Mouse (Mus musculus) kidney, embryonic 14.5 days (tissue): Measurements from ENCODE around the gene Reep6. TPM values are rescaled to one million over a fixed set of nuclear protein-coding genes. Genes with fewer than 3 reads are reported as not detected.

Source experiments
- ATAC-seq: fragments of 200-750 bp; cut with Nextera tagmentation; 2 replicates; pipeline ENCODE4 v1.8.0; 2017; ENCODE audit warnings: moderate number of reproducible peaks, mild to moderate bottlenecking, moderate TSS enrichment, moderate library complexity; ENCODE audit not compliant: low FRiP score, low TSS enrichment
- H3K27ac ChIP-seq: fragments of 300-500 bp; sonication (generic); 2 replicates; pipeline ENCODE4 v1.5.1; 2014; ENCODE audit warnings: low read depth, mild to moderate bottlenecking, low read length, moderate library complexity, mixed read lengths
- H3K27me3 ChIP-seq: fragments of 300-500 bp; sonication (generic); 2 replicates; pipeline ENCODE4 v1.6.1; 2014; ENCODE audit warnings: mild to moderate bottlenecking, low read length; ENCODE audit not compliant: control insufficient read depth, insufficient read depth
- H3K36me3 ChIP-seq: fragments of 300-500 bp; sonication (generic); 2 replicates; pipeline ENCODE4 v1.6.1; 2014; ENCODE audit warnings: low read length, mixed read lengths; ENCODE audit not compliant: control insufficient read depth, insufficient read depth
- H3K4me1 ChIP-seq: fragments of 300-500 bp; sonication (generic); 2 replicates; pipeline ENCODE4 v1.6.1; 2014; ENCODE audit warnings: low read length, mixed read lengths; ENCODE audit not compliant: control insufficient read depth, insufficient read depth
- H3K4me2 ChIP-seq: fragments of 300-500 bp; sonication (generic); replicated peaks from 2 replicates; pipeline ENCODE4 v1.6.1; 2014; ENCODE audit warnings: low read depth, mild to moderate bottlenecking, low read length
- H3K4me3 ChIP-seq: fragments of 300-500 bp; sonication (generic); 2 replicates; pipeline ENCODE4 v1.5.1; 2014; ENCODE audit warnings: mild to moderate bottlenecking, low read length
- H3K9ac ChIP-seq: fragments of 300-500 bp; sonication (generic); 2 replicates; pipeline ENCODE4 v1.6.1; 2014; ENCODE audit warnings: low read depth, mild to moderate bottlenecking, low read length, moderate library complexity
- H3K9me3 ChIP-seq: fragments of 300-500 bp; sonication (generic); 2 replicates; pipeline ENCODE4 v1.6.1; 2016; ENCODE audit warnings: low read length; ENCODE audit not compliant: control insufficient read depth
- WGBS: fragments of 180-500 bp; shearing (Covaris S2); extraction: QIAGEN DNeasy Blood & Tissue Kit; methylation state at CpG from one replicate; pipeline ENCODE4 v1.1.7; 2014; 5-methylcytosine and 5-hydroxymethylcytosine counted together
- polyA plus RNA-seq: library from polyadenylated mRNA; unstranded; fragments of >200 nt; fragmentation: Nextera tagmentation; extraction: Ambion mirVana; gene quantifications from 2 replicates; pipeline ENCODE4 v1.2.1, GENCODE M21; 2014

The Reep6 gene
- polyA plus RNA-seq: 5.6 and 7.1 TPM in 2 replicates

DNA sequence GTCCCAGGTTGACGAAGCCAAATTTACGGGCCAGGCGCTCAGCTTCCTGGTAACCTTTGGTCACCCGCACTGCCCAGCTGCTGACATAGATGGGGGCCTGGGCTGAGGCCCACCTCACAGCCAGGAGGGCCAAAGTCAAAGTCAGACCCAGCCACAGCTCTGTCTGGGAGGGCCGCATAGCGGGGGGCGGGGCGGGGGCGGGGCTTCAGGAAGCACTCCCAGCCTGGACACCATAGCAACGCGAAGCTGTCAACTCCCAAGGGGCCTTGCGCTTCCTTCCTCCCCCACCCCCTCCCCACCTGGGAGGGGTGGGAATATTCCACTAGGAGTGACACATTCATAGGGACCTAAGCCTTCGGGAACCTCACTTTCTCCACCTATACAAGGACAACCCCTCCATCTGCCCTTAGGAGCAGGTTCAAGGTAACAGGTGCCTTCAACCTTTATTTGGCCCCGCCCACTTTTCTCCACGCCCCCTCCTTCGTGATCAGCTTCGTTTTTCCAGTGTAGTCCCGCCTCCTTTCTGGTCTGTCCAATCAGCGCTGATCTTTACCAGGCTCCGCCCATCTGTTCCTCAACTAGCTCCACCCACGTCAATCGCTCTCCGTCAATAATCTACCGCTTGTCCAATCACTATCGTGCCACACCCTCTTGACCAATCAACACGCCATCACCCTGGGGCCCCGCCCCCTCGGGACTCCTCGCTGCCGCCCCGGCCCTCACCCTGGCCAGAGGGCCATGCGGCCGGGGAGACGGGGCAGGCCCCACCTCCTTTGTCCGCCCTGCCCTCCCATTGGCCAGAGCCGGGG, at the start of gene Reep6, which contains the start of gene Pcsk4:
Reep6 (plus strand) TSS at position 681 of the 809 bp plus-strand sequence.
Pcsk4 (minus strand) TSS at position 226 of the 809 bp plus-strand sequence.
- peaks cover 6% of the 10 kb centered on the region for H3K27me3 ChIP-seq
- H3K9me3 ChIP-seq: no peaks in the 10 kb centered on the region
- no peak within 1 kb of the TSS for H3K27ac ChIP-seq
- H3K36me3 ChIP-seq: no peaks in the 10 kb centered on the region
- peak within 1 kb of the TSS; percentile 58 for H3K9ac ChIP-seq
- peak within 1 kb of the TSS; percentile 91 for H3K4me2 ChIP-seq
- peak; percentile 96 for ATAC-seq
- peak within 1 kb of the TSS; percentile 44 for H3K4me3 ChIP-seq
- WGBS: 3% methylated on average over 36 of the region's 36 CpGs
- peaks cover 11% of the 10 kb centered on the region for H3K4me1 ChIP-seq

DNA sequence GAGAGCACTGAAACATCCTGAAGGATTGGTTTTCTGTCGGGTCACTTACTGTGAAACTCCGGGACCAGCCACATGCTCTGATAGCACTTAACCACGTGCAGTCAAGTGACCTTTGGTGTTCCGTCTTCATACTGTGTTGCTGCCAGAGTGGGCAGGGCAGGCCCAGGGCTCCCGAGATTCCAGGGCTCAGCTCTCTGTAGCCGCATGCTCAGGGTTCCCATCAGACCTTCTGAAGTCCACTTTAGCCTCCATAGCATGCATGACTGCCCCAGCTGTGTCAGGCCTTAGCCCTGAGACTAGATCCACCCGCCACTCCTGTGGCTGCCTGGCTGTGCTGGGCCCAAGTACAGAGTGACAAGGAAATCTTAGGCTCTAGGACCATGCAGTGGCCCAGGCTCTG, 48.4 kb upstream of the Reep6 start:
- 61% methylated on average over 7 of the region's 7 CpGs for WGBS

DNA sequence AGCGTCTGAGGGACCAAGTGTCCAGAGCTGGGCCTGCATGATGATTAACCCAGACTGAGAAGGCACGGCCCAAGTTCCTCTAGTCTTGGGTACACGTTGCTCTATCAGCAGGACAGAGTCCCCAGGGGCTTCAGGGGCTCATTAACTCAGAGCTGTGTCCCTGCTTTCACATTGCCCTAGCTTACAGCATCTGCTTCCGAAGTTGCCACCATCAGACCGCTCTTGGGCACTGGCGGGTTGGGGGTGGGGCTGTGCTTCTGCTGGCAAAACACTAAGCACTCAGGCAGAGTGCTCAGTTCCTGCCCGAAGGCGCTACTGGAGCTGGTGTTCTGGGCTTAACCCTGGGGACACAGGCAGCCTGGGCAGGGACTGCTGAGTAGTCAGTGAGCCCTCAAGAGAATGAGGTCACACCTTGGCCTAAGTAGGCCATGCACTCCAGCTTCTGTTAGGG, 47.8 kb upstream of the Reep6 start:
- Histone ChIP-seq H3K9me3 (no peaks in the 10 kb centered on the region), H3K4me3 (no peak overlapping the region), H3K4me2 (no peak overlapping the region), H3K4me1 (no peaks in the 10 kb centered on the region), H3K36me3 (peaks cover 96% of the 10 kb centered on the region), H3K9ac (no peak overlapping the region), H3K27ac (no peak overlapping the region), H3K27me3 (no peaks in the 10 kb centered on the region)
- WGBS: 73% methylated on average over 8 of the region's 8 CpGs
- ATAC-seq: peak; percentile 6; the same call in 1 of the 2 replicates

More for the DNA sequence above, 48.4 kb upstream of the Reep6 start:
- Histone ChIP-seq H3K27me3 (no peaks in the 10 kb centered on the region), H3K4me3 (no peak overlapping the region), H3K4me2 (no peak overlapping the region), H3K9me3 (no peaks in the 10 kb centered on the region), H3K27ac (no peak overlapping the region), H3K9ac (no peak overlapping the region), H3K36me3 (peaks cover 96% of the 10 kb centered on the region), H3K4me1 (no peaks in the 10 kb centered on the region)
- ATAC-seq: peak; percentile 26; the same call in 1 of the 2 replicates

DNA sequence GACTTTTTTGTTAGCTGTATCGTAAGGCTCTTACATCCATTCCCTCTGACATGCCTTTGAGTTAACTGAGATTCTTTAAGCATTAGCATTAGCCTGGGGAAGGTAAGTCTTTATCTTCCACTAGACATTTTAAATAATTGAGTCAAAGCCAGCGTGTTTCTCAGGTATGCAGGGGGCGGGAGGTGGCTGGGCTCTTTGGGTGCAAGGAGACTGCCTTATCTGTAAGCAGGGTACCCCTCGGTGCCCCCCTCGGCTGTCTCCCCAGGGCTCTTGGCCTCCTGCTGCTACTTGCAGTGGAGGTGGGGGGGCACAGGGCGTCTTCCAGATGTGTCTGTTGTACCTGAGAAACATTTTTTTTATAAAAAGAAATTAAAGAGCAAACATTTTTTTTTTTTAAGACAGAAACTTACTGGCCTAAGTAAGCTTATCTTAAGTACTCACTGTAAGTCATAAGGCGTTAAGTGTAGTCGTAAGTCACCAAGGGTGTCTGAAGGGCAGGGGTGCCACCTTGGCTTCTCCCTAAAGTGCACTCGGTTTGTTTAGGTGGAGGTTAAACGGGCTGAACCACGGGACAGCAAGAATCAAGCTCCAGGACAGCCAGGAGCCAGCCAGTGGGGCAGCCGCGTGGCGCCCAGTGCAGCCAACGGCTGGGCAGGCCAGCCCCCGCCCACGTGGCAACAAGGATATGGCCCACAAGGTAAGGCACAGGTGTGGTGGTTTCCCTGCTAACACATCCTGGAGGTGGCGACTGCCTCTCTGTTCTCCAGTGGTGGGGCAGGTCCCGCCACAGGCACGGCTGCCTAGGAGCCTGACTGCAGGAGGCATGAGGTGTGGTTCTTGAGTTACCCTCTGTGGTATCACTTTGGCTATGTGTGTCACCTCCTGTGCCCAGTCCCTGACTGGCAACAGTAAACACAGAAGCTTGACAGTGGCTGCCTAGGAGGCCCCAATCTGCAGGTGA, 47.0 kb upstream of the Reep6 start:
- H3K9me3 ChIP-seq: no peaks in the 10 kb centered on the region
- no peaks in the 10 kb centered on the region for H3K27me3 ChIP-seq
- H3K27ac ChIP-seq: no peak overlapping the region
- H3K9ac ChIP-seq: no peak overlapping the region
- 88% methylated on average over 20 of the region's 20 CpGs for WGBS
- H3K4me3 ChIP-seq: no peak overlapping the region
- H3K36me3 ChIP-seq: peaks cover 95% of the 10 kb centered on the region
- ATAC-seq: no peak
- H3K4me2 ChIP-seq: no peak overlapping the region
- H3K4me1 ChIP-seq: no peaks in the 10 kb centered on the region

DNA sequence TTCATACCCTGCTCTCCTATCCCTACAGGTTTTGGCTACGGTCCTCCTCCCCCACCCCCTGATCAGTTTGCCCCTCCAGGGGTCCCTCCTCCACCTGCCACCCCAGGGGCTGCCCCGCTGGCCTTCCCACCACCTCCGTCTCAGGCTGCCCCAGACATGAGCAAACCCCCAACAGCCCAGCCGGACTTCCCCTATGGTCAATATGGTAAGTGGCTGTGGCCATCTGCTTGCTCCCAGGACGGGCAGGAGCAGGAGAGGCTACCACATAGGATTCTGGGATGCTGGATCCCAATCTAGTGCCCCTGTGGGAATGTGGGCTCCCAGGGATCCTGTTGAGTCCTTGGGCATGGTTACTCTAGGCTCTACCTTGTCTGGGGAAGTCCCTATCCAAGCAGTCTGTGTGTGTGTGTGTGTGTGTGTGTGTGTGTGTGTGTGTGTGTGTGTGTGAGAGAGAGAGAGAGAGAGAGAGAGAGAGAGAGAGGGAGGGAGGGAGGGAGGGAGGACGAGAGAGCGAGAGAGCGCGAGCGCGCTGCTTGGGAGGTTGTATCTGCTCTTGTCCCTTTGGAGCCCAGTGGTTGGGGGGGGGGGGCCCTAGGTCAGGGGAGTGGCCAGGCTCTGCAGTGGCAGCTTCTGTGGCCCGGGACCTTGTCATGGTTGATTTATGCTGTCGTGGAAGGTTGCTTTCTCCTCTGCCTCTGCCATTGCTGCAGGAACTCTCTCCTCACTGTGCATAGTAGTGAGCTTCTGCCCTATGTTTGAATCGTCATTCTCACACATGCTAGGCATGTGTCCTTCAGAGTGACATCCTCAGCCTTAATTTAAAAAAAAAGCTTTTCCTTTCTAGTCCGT, 44.3 kb upstream of the Reep6 start:
- H3K27me3 ChIP-seq: no peaks in the 10 kb centered on the region
- 55% methylated on average over 14 of the region's 15 CpGs for WGBS
- no peaks in the 10 kb centered on the region for H3K4me1 ChIP-seq
- no peak overlapping the region for H3K4me3 ChIP-seq
- H3K27ac ChIP-seq: no peak overlapping the region
- H3K36me3 ChIP-seq: peaks cover 82% of the 10 kb centered on the region
- H3K9ac ChIP-seq: no peak overlapping the region
- ATAC-seq: no peak
- no peaks in the 10 kb centered on the region for H3K9me3 ChIP-seq
- H3K4me2 ChIP-seq: no peak overlapping the region

DNA sequence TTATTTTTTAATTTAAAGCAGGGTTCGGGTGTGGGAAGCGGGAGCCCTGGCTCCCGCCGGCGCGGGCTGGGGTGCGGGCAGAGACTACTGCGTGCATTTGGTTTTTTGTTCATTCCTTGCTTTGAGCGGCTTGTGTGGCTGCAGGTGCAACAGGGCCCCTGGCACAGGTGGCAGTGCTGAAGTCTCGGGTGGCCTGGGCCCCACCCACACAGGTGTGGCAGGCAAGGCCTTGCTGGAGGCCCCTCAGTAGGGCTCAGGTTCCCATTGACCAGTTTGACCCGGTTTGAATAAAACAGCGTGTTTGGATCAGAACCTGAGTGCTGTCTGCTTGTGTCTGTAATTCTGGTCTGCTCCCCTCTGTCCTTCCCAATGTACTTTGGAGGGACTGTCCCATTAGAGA, 41.7 kb upstream of the Reep6 start:
- H3K9ac ChIP-seq: no peak overlapping the region
- no peak for ATAC-seq
- H3K4me2 ChIP-seq: no peak overlapping the region
- 92% methylated on average over 12 of the region's 12 CpGs for WGBS
- H3K27me3 ChIP-seq: no peaks in the 10 kb centered on the region
- H3K4me3 ChIP-seq: no peak overlapping the region
- H3K4me1 ChIP-seq: no peaks in the 10 kb centered on the region
- H3K27ac ChIP-seq: no peak overlapping the region
- H3K36me3 ChIP-seq: peaks cover 57% of the 10 kb centered on the region
- H3K9me3 ChIP-seq: no peaks in the 10 kb centered on the region

DNA sequence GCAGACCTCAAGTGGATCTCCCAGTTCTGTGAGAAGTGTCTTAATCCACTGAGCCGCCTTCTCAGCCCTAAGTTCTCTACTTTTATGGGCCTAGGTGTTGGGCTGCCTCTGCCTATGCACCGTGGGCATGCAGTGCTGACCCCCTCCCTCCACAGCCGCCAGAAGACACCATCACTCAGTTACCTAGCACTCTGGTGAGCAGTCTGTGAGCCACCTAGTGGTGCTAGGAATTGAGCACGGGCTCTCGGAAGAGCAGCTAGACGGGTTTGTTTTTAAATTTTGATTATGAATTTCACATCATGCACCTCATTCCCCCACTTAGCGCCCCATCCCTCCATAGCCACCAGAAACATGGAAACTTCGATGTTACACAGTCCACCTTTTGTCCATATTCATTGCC, 41.1 kb upstream of the Reep6 start:
- Histone ChIP-seq H3K36me3 (peaks cover 54% of the 10 kb centered on the region), H3K27me3 (no peaks in the 10 kb centered on the region), H3K4me2 (no peak overlapping the region), H3K9ac (no peak overlapping the region), H3K9me3 (no peaks in the 10 kb centered on the region), H3K4me3 (no peak overlapping the region), H3K4me1 (peaks cover 3% of the 10 kb centered on the region; the same call in 1 of the 2 replicates), H3K27ac (no peak overlapping the region)
- no peak for ATAC-seq
- WGBS: 67% methylated on average over 8 of the region's 8 CpGs
